Mouse (Mus musculus): Measurements from ENCODE around the gene H2-DMb1. TPM values are rescaled to one million over a fixed set of nuclear protein-coding genes. Genes with fewer than 3 reads are reported as not detected.
A peak's percentile ranks its signal among the peaks of the same experiment; 100 is the strongest.

The H2-DMb1 gene
- 6.9 and 7.2 TPM in 2 replicates for polyA plus RNA-seq (2015; fragmentation: Nextera tagmentation; extraction: Ambion mirVana)

DNA sequence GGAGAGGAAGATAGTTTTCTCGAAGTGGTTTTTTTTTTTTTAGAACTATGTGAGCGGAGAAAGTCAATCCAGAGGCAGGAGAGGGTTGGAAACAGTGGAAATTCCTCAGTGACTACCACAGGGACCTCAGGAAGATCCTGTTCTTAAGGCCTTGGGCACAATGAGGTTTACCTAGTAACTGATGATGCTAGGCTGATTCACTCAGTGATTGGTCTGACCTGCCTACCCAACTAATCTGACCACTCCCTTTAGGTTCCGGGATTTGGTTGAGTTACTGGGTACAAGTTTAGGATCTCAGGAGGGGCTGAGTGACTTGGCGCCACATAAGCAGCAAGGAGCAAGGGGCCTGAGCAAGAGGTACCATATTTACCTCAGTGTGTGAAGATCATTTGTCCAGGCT, at the start of gene H2-DMb1:
Gene H2-DMb1, plus strand, starts transcription at position 150 of the 400 bp plus-strand sequence.
- no peaks in the 10 kb centered on the region for H3K27me3 ChIP-seq (replicated peaks; ENCODE audit: insufficient read depth, low read length)
- WGBS = 46% methylated on average over 4 of the region's 4 CpGs
- no peaks in the 10 kb centered on the region for H3K9me3 ChIP-seq (ENCODE audit: low read length)
- no peaks in the 10 kb centered on the region for H3K4me1 ChIP-seq (ENCODE audit: insufficient read depth, low read depth, low read length)
- no peak within 1 kb of the TSS for H3K4me3 ChIP-seq (ENCODE audit: low read depth, low read length)
- H3K4me2 ChIP-seq (replicated peaks; ENCODE audit: low read depth, low read length) = 0 out of 2 replicates have a peak within 1 kb of the TSS, but pooled peaks have one; percentile 27
- ATAC-seq (peak; percentile 91), DNase-seq (ENCODE audit: low spot score) (peak; percentile 83)
- TF ChIP-seq EP300 (IDR thresholded peaks at IDR 0.05) = no peak
- TF ChIP-seq CTCF (IDR thresholded peaks at IDR 0.05) = no peak
- H3K27ac ChIP-seq (ENCODE audit: low read length) = no peak within 1 kb of the TSS
- no peaks in the 10 kb centered on the region for H3K36me3 ChIP-seq (ENCODE audit: insufficient read depth, low read length)
- H3K9ac ChIP-seq (replicated peaks; ENCODE audit: low read depth) = no peak within 1 kb of the TSS

DNA sequence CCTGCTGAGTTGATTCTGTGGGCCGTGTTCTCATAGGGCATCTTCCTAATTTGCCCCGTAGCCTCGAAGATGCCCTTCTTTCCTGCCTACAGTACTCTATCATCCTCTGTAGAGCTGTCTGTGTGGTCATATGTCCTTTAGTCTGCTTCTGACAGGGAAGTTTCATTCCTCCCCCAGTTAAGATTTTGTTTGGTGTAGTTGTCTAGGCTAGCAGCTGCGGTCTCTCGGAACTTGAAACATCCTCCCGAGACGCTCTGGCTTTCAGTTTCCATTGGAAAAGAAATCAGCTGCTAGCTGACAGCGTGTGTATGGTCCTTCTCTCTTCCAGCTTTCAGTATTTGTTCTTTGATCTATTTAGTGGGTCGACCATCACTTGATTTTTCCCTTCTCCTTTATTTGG, 48.1 kb upstream of the H2-DMb1 start:
- no peak overlapping the region for H3K27ac ChIP-seq (ENCODE audit: low read length)
- no peak for TF ChIP-seq CTCF (IDR thresholded peaks at IDR 0.05)
- TF ChIP-seq EP300 (IDR thresholded peaks at IDR 0.05) = no peak
- no peak overlapping the region for H3K9ac ChIP-seq (replicated peaks; ENCODE audit: low read depth)
- no peaks in the 10 kb centered on the region for H3K4me1 ChIP-seq (ENCODE audit: insufficient read depth, low read depth, low read length)
- no peaks in the 10 kb centered on the region for H3K36me3 ChIP-seq (ENCODE audit: insufficient read depth, low read length)
- DNase-seq (ENCODE audit: low spot score) (no peak), ATAC-seq (no peak)
- WGBS = 72% methylated on average over 9 of the region's 9 CpGs
- no peak overlapping the region for H3K4me2 ChIP-seq (replicated peaks; ENCODE audit: low read depth, low read length)
- H3K27me3 ChIP-seq (replicated peaks; ENCODE audit: insufficient read depth, low read length) = no peaks in the 10 kb centered on the region
- H3K9me3 ChIP-seq (ENCODE audit: low read length) = no peaks in the 10 kb centered on the region
- no peak overlapping the region for H3K4me3 ChIP-seq (ENCODE audit: low read depth, low read length)

DNA sequence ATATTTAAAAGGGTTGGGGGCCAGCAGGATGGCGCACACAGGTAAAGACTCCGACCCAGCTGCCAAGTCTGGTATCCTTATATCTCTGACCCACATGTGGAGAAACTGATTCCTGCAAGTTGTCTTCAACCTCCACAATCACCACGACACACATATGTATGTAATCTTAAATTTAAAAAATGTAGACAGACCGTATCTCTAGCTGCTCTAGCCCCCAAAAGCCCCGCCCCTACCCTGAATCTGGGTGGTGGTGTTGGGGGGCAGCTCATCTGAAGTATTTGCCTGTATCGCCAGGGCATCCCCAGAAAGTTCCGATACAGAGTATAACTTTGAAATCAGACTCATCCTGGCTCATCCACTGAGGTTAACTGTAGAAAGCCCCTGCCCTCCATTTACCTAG, 46.3 kb upstream of the H2-DMb1 start:
- Histone ChIP-seq H3K4me3 (ENCODE audit: low read depth, low read length) (no peak overlapping the region), H3K9me3 (ENCODE audit: low read length) (no peaks in the 10 kb centered on the region), H3K27ac (ENCODE audit: low read length) (no peak overlapping the region), H3K9ac (replicated peaks; ENCODE audit: low read depth) (no peak overlapping the region), H3K27me3 (replicated peaks; ENCODE audit: insufficient read depth, low read length) (no peaks in the 10 kb centered on the region), H3K4me1 (ENCODE audit: insufficient read depth, low read depth, low read length) (no peaks in the 10 kb centered on the region), H3K4me2 (replicated peaks; ENCODE audit: low read depth, low read length) (no peak overlapping the region), H3K36me3 (ENCODE audit: insufficient read depth, low read length) (peaks cover 6% of the 10 kb centered on the region; the same call in 1 of the 2 replicates)
- ATAC-seq (no peak), DNase-seq (ENCODE audit: low spot score) (no peak)
- 77% methylated on average over 7 of the region's 7 CpGs for WGBS
- no peak for TF ChIP-seq EP300 (IDR thresholded peaks at IDR 0.05)
- TF ChIP-seq CTCF (IDR thresholded peaks at IDR 0.05) = no peak

DNA sequence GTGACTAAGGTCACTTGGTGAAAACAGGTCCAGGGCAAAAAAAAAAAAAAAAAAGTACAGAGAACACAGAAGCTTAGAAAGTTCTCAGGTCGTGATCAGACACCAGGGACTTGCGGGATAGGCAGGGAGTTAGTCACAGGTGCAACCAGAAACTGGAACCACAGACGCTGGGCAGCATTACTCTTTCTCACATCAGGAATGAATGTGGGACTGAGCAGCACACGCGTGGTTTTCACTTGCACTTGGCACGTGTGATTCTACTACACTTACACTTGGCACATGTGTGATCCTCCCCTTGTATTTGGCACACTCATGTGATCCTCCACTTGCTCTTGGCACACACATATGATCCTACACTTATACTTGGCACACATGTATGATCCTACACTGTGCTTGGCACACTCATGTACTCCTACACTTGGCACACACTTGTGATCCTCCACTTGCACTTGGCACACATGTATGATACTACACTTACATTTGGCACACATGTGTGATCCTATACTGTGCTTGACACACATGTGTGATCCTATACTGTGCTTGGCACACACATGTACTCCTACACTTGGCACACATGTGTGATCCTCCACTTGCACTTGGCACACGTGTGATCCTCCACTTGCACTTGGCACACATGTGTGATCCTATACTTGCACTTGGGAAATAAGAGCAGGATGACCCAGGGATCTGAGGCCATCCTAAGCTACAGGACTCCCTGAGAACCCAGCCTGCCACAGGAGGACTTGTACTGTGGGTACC, 45.6 kb upstream of the H2-DMb1 start:
- DNase-seq (ENCODE audit: low spot score) (no peak), ATAC-seq (0 out of 2 replicates have a peak, but pooled peaks have one; percentile 13)
- peaks cover 12% of the 10 kb centered on the region for H3K36me3 ChIP-seq (ENCODE audit: insufficient read depth, low read length)
- H3K27ac ChIP-seq (ENCODE audit: low read length) = no peak overlapping the region
- TF ChIP-seq EP300 (IDR thresholded peaks at IDR 0.05) (no peak), CTCF (IDR thresholded peaks at IDR 0.05) (no peak)
- no peaks in the 10 kb centered on the region for H3K9me3 ChIP-seq (ENCODE audit: low read length)
- 80% methylated on average over 7 of the region's 7 CpGs for WGBS
- H3K4me3 ChIP-seq (ENCODE audit: low read depth, low read length) = no peak overlapping the region
- no peaks in the 10 kb centered on the region for H3K27me3 ChIP-seq (replicated peaks; ENCODE audit: insufficient read depth, low read length)
- no peak overlapping the region for H3K4me2 ChIP-seq (replicated peaks; ENCODE audit: low read depth, low read length)
- H3K4me1 ChIP-seq (ENCODE audit: insufficient read depth, low read depth, low read length) = no peaks in the 10 kb centered on the region
- H3K9ac ChIP-seq (replicated peaks; ENCODE audit: low read depth) = no peak overlapping the region

DNA sequence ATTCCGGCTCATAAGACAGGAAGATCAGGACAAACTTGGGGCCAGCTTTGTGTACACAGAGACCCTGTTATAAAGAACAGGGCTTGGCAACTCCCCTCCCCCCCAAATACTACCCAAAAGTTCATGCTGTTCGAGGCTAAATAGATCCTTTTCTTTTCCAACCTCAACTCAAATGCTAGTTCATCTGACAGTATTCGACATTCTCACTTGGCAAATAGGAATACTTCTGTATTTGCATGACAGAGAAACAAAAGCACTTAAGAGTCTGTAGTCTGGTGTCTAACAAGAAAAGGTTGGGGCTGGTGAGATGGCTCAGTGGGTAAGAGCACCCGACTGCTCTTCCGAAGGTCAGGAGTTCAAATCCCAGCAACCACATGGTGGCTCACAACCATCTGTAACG, 44.4 kb upstream of the H2-DMb1 start:
- Histone ChIP-seq H3K36me3 (ENCODE audit: insufficient read depth, low read length) (peaks cover 24% of the 10 kb centered on the region), H3K9ac (replicated peaks; ENCODE audit: low read depth) (no peak overlapping the region), H3K4me2 (replicated peaks; ENCODE audit: low read depth, low read length) (no peak overlapping the region), H3K9me3 (ENCODE audit: low read length) (no peaks in the 10 kb centered on the region), H3K4me1 (ENCODE audit: insufficient read depth, low read depth, low read length) (no peaks in the 10 kb centered on the region), H3K27ac (ENCODE audit: low read length) (no peak overlapping the region), H3K27me3 (replicated peaks; ENCODE audit: insufficient read depth, low read length) (no peaks in the 10 kb centered on the region), H3K4me3 (ENCODE audit: low read depth, low read length) (no peak overlapping the region)
- TF ChIP-seq EP300 (IDR thresholded peaks at IDR 0.05) (no peak), CTCF (IDR thresholded peaks at IDR 0.05) (no peak)
- ATAC-seq (no peak), DNase-seq (ENCODE audit: low spot score) (no peak)
- 78% methylated on average over 5 of the region's 6 CpGs for WGBS

DNA sequence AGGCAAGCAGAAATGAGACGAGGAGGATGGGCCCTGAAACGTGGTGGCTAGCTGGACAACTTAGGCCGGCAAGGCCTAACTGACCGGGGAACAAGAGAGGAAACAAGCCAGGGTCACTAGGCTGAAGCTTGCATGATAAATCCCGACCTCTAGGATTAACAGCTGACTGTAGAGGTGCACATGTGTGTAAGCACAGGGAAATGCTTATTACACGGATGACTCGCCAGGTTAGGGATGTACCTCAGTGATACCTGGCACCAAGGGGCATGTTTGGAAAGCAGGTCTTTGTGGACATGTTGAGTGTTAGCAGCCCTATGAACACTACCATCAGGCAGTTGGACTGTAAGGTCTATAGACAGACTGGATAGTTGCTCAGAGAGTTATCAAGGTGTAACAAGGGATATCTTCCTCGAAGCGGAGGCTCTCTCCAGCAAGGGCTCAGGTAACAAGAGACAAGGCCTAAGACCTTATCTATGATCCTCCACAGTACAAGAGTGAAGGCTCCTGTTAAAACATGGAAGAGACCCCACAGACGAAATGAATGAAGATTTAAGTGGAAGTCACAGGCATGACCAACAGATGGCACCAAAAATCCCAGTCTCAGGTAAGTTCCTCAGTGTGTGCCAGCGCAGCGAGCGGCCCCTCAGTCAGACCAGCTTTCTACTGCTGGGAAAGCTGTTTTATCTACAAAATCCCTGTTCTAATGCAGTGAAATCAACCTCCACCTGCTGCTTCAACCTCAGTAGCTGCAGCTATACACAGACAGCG, 43.6 kb upstream of the H2-DMb1 start:
- H3K4me3 ChIP-seq (ENCODE audit: low read depth, low read length) = no peak overlapping the region
- DNase-seq (ENCODE audit: low spot score) = no peak
- H3K27me3 ChIP-seq (replicated peaks; ENCODE audit: insufficient read depth, low read length) = no peaks in the 10 kb centered on the region
- H3K27ac ChIP-seq (ENCODE audit: low read length) = no peak overlapping the region
- peaks cover 32% of the 10 kb centered on the region for H3K36me3 ChIP-seq (ENCODE audit: insufficient read depth, low read length)
- WGBS = 73% methylated on average over 14 of the region's 14 CpGs
- H3K4me2 ChIP-seq (replicated peaks; ENCODE audit: low read depth, low read length) = no peak overlapping the region
- ATAC-seq = peak; percentile 42
- no peak overlapping the region for H3K9ac ChIP-seq (replicated peaks; ENCODE audit: low read depth)
- TF ChIP-seq EP300 (IDR thresholded peaks at IDR 0.05) (no peak), CTCF (IDR thresholded peaks at IDR 0.05) (peak; percentile 45)
- no peaks in the 10 kb centered on the region for H3K9me3 ChIP-seq (ENCODE audit: low read length)
- no peaks in the 10 kb centered on the region for H3K4me1 ChIP-seq (ENCODE audit: insufficient read depth, low read depth, low read length)

All from lung, postnatal 0 days (tissue).